Mouse (Mus musculus) gastrocnemius, postnatal 25 days (tissue): ENCODE data around the gene Pcdh15. TPM values are rescaled to one million over a fixed set of nuclear protein-coding genes. Genes with fewer than 3 reads are reported as not detected.

ENCODE experiments used
- DNase-seq: peaks from one replicate; pipeline ENCODE4 v3.0.0; 2022
- total RNA-seq, 2 experiments: library from RNA; stranded (reverse); gene quantifications; 1 replicate in 1 of 2; 2 replicates in 1 of 2; pipeline ENCODE4 v1.2.3; 2021

Gene Pcdh15
- total RNA-seq, 2 experiments from 2014 or later = 0.08 to 0.26 TPM

DNA sequence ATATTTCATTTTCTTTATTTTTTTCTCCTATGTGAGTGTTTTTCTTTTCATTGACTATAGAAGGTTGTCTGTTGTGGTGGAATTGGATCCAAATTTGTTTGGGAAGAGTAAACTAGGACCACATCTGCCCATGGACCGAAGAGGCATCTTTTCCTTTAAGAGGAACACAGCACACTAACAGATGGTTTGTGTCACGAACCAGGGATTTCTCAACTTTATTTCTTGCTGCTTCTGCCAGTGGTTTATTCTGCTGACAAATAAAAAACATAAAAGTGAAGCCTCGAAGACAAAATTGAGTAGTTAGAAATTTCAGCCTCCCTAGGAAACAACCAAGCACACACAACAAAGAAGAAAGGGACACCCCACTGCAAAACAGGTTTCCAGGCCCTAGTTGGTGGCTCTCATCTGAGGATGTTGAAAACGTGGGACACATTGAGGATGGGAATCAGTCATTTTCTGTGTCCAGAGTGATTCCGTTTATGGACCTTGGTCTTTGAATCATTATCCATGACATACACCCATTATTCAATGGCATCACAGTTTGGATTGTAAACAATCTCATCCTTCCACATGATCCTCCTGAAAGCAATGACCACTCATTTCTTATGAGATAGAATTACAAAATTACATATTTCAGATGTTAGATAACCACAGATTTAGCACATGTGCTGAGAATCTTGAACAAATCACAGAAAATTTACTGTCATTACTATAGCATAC, 1206.5 kb downstream of the Pcdh15 start:
- DNase-seq = no peak

DNA sequence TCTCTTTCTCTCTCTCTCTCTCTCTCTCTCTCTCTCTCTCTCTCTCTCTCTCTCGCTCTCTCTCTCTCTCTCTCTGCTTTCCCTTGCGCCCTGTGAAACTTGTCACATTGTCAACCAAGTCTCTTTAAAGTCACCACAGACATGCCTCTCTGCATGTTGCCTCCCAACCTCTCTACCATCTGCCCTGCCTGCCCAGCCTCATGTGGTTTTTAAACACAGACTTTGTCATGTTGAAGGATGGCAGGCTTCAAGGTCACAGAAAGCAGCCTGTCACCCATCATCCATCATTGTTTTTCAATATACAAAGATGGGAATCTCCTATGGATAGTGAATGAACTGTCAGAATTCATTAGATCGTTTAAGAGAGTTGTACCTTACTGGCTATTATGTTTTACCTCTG, 1207.9 kb downstream of the Pcdh15 start:
- no peak for DNase-seq

DNA sequence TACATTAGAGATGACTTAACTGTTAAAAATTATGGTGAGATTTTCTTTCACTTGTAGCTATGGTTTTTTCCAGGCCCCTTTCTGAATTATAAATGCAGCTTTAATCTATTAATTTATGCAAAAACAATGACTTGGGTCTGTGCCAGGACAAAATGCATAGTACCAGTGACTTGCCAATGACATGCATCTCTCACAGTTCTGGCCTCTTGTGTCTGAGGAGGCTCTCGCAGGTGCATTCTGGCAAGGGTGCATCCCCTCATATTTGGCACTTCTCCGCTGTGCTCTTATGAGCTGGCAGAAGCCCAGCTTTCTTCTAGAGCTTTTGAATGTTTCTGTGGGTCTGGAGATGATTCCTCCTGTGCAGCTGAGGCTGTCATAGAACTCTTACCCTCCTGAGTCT, 1216.9 kb downstream of the Pcdh15 start:
- DNase-seq = no peak

DNA sequence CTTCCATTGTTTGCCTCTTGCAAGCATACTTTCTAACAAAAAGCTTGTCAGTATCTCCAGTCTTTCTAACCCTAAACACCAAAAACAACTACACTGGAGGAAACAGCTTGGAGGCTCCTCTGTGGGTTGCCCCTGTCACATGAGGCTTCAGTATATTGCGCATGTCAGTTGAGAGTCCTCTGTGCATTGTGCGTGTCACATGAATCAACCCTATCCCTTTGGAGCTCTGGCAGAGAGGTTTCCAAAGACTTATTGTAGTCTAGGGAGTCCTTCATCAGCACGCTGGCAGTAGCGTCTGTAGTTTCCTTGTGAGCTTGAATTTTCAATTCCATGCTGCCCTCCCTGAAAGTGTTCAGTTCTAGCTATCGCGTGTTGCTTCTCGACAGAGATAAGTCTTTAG, 1236.3 kb downstream of the Pcdh15 start:
- no peak for DNase-seq

DNA sequence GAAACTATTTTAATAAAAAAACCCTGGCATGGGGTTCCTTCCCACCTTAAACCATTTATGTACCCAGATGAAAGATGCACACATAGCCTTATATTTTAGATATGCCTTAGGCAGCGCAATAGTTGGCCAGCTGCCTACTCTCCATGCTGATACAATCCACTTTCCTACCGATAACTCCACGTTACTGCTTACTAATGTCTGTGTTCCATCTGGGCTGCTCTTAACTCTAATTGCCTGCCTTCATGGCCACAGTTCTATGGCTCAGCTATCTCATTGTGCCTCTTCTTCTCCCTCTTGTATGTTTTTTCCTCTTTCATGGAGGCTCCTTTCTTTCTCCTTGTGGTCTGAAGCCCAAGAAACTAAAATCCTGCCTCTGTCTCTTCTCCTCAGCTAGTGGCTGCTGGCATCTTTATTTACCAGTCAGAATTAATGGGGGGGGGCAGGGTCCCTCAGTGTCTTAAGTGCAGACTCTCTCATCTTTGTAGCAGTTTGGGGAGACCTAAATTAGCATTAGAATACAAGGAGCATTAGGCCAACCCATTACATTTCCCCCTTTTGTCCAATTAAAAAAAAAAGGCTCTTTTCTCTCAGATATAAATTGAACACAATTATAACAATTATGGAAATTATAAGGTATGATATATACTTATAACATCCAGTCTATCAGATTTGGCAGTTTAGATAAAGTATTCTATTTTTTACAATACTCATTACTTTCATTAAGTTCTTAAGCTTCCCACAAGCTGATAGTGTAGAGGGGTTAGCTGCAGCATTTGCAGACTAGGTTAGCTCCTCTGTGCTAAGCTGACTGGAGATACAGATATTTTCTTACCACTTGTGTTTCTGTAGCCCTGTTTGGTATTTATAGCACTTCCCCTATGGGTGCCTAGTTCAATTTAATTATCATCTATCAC, 1240.4 kb downstream of the Pcdh15 start:
- no peak for DNase-seq

DNA sequence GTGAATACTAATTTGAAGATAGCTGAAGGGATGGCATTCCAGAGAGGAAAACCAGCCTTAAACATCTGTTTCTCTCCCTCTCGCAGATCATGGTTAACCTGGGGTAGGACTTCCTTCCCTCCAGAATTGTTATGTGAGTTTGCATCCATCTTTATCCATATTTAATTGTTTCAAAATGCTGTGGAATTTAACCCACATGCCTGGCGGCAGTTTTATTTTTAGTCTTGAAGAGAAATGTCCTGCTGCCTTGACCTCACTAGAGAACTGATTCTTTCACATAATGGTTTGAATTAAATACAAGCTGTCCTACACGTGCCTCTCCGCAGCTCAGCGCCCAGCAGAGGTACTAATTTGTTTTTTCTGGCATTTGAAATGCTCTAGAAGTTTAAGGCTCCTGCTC, 1260.4 kb downstream of the Pcdh15 start:
- DNase-seq = no peak

DNA sequence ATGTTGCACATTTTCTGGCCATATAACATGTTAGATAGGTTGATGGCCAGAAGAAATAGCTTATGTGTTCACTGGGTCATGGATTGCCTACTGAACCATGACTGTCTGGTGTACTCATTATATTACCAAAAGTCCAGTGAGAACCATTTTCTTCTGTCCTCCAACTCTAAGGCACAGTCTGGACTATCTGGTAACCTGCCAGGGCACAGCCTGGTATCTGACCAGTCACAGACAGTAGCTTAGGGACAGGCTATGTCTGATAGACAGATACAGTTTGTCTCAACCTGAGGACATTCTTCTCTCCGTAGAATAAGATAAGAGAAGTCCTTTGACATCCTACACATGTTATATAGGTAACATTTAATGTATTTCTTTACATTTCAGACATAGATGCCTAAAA, 1279.6 kb downstream of the Pcdh15 start:
- DNase-seq = no peak

DNA sequence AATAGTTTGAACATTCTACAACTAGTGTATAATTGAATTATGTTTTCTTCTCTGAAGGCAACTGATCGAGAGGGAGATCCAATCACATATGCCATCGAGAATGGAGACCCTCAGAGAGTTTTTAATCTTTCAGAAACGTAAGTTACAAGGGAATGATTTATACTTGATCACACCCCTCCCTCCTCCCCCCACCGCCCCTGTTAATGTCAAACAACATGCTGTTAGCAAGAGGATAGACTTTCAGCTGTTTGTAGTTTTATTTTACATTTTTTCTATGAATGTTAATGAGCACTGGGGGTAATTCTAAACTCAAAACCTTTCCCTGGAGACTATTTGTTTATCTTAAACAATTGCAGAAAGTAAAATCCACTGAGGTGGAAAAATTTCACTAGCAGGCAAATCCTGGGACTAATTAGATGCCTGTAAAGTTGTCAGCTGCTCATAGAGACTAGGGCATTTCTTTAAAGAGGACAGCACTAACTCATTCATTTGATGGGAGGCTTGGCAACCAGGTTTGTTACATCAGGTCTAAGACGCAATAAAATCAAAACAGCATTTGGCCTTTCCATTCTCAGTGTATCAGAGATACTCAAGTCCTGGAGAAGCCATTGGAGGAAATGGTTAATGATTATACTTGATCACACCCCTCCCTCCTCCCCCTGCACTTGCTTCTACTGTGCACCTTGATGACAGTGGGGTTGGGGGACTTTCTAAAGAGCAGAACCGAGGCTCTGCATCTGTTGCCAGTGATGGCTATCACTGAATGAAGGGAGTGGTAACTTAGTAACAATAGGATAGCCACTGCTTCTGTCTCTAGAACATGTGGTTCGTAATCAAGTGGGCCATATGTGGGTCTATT, 1280.4 kb downstream of the Pcdh15 start:
- DNase-seq = no peak

DNA sequence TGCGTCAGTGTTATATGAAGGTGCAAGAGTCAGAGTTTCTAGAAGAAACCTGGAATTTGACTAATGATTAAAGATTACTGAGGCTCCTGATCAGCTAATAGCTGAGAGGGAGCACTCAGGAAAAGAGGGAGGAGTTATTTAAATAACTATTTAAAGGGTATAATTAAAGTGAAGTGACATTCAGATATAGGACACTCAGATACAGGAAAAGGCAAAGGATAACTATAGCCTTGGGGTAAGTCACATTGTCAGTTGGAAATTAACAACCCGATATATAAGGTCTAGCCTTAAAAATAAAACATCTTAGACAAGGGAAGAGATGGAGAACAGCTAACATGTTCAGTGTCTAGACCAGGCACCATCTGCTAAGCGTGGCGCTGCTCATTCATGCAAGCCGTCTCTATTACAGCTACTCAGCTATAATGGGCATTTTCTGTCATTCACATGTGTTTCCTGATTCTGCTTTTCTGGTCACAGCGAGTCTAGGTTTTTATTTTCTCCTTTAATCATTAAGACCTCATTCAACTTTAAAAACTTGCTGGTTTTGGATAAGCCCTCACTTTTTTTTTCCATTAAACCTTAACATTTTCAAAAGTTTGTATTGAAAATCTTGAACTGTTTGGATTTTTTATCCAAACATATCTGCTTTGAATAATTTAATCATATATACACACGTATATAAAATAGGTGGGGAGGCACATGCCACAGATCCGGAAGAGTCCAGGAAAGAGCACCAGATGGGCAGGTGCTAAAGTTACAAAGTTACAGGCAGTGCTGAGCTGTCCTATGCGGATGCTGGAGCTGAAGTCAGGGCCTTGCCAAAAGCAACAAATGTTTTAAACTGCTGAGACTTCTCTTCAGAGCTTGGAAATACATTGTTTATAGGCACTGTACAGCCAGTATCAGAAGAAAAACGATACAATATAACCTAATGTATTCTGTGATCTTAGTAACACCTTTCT, 1288.7 kb downstream of the Pcdh15 start:
- no peak for DNase-seq

DNA sequence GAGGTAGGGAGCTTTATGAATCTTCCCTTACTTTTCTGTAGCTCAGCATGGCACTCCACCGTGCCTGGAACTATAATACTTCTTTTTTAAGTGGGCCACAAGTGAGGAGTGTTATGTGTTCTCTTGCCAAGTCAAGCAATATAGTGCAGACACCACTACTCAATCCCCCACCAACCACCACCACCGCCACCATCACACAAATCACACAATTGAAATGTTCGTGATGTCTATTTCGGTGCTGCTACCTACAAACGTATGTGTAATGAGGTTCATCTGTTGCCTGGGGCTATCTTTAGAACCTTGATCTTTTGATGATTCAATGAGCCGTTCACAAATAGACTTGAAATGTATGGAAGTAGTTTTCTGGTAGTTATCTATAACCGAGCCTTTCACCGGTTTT, 1304.0 kb downstream of the Pcdh15 start:
- no peak for DNase-seq

DNA sequence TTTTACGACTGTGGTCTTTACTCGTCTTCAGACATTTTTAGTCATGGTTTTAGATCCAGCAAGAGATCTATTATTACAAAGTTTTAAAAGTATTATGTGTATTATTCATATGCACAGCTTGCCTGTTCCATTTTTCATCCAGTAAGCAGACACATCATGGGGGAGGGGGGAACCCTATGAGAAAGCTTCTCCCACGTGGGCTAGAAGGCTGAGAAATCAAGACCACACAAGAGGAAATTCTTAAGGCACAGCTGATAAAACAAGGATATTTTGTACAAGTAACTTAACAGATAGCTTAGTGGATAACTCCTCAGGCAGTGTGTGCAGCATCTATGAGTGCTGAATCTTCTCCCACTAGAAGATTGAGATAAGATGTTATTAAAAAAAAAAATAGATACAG, 1314.9 kb downstream of the Pcdh15 start:
- DNase-seq = no peak

DNA sequence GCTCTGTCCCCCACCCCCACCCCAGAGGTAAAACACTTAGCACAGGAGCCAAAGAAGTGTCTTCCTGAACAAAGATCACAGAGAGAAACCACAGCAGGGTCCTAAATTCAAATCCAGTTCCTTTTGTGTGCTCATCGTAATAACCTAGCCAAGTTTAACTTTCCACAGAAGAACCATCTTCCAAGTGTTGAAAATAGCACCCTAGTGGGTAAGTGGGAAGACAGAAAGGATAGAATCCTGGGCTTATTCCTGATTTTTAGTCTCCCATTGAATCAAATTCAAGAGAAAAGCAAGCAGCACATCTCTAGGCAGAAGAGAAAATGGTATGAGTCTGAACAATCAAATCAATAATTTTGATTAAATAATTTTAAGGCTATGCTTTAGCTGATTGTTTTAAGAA, 1315.8 kb downstream of the Pcdh15 start:
- DNase-seq = no peak

DNA sequence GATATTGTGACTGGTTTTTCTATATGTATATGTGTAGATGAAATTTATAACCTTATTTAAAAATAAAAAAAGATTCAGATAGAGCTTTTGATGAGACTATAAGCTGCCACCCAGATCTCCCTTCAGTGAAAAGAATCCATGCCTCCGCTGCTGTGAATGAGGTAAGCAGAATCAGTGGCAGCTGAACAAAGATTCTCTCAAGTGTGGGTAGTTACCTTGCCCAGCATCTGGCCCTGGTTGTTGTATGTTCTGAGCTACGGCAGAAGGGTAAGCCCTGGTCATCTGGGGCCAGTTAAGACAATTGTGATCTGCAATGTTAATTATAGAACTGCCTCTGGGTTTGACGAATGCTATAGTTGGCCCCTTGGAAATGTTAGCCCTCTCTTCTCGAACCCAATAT, 1316.2 kb downstream of the Pcdh15 start:
- no peak for DNase-seq

DNA sequence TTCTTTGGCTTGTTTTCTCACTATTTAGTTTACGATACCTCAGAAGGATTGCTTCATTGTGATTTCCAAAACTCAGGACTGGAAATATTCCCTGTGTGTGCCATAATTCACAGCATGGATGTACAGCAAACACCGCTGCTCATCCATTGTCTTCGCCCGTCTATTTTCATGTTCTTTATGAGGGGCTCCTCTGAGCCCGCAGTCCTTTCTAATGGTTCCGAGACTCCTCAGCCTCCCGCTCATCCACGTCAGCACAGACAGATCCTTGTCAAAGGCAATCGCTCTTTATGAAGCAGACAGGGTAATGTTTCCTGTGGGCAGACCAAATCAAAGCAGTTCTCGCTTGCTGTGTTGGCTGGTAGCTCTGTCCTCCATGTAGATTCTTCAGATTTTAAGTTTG, 1316.8 kb downstream of the Pcdh15 start:
- DNase-seq = no peak

DNA sequence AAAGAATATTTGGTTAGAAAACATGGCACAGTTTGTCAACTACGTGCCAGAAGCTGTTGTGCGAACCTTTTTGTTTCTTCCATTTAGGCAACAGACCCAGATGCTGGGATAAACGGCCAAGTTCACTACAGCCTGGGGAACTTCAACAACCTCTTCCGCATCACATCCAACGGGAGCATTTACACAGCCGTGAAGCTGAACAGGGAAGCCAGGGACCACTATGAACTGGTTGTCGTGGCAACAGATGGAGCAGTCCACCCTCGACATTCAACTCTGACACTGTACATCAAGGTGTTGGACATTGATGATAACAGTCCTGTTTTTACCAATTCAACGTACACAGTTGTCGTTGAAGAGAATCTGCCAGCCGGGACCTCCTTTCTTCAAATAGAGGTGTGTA, 1350.9 kb downstream of the Pcdh15 start:
- DNase-seq = no peak

DNA sequence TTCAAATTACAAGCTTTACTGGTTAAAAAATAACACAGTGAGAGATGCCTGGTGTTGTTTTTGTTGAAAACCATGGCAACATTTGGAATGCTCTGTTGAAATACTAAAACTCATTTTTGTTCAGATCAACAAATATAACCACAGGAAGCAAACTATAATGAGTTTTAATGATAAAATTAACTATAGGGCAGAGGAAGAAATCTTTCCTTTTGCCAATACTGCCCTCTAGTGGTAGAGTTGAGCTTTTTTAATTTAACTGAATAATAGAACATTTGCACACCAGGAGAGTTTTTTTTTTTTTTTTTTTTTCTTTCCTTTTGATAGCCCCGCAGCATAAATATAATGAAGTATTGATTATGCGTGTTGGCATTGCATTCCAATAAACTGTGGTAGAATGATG, 1364.8 kb downstream of the Pcdh15 start:
- no peak for DNase-seq

DNA sequence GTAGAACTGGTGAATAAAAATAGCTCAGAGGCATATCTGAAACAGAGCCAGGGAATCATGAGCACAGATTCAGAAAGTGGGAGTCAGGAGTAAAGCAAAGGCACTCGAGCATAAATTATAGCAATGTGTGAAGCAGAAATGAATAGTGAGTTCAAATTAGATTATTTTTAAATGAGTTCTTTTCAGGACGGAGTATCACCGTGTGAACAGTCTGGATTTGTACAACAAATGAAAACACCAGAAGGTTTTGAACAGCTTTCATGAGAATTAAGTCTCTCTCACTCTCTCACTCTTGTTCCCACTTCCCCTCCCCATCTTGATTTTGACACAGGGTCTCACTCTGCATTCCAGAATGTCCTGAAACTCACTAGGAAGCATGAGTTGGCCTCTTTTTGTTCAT, 1381.6 kb downstream of the Pcdh15 start:
- no peak for DNase-seq

DNA sequence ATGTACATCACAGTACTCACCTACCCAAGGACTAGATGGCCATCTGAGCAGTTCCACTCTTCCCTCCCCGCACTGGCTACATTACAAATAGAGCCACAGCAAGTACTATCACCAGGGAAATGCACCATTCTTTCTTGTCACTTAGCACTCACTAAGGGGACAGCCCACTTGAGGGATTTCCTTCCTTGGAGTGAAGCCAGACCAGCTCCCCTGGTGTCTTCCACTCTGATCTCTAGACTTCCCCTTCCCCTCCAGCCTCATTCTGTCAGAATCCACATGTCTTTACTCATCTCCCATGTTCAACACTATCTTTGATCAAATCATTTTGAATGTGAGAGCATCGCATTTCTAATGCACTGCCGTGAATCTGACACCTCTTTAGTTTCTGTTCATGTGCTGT, 1413.2 kb downstream of the Pcdh15 start:
- no peak for DNase-seq

DNA sequence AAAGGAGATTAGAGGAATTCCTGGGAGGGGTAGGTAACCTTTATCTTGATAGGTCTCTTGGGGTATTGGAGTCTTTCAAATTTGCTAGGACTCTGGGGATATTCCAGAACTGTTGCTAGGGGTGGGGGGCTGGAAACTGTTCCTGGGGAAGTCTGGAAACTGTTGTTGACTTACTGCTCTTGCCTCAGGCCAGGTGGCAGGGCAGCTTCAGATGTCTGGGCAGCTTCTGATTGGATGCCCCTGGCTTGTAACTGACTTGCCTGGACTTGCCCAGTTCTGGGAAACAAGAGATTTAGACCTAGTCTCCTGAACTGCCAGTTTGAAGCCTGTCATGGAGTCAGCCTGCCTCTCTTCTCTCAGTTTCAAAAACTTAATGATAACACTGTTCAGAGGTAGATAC, 1414.6 kb downstream of the Pcdh15 start:
- DNase-seq = no peak

DNA sequence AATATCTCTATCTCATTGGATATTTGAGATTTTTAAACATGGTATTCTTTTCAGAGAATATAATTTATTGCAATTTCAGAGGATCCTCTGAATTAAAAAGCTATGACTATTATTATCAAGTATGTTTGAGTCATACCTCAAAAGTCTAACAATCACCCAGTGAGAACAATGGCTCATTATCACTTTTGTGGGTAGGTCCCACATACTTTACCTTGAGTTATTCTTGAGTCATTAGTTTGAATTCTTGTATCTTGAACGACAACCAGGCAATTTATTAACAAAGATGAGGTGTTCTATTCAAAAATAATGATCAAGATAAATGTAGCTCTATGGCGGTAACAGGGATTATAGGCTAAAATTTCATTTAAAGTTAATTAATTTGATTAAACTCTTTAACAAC, 1439.2 kb downstream of the Pcdh15 start:
- no peak for DNase-seq

DNA sequence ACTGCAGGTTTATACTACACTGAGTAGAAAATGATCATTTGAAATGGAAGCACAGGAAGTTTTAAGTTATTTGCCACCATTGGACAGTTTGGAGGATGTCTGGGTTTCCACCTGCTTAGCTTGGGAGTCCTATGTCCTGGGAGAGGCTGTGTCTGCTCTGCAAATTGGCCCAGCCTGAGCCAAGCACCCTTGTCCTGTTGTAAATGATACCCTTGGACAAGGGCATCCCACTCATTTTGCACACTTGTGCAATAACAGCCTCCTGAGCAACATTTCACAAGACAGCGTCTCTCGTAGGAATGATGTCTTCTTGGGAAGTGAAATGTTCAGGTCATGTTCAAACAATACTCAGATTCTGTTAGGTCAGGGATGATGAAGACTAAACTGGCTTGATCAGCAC, 1456.2 kb downstream of the Pcdh15 start:
- no peak for DNase-seq

DNA sequence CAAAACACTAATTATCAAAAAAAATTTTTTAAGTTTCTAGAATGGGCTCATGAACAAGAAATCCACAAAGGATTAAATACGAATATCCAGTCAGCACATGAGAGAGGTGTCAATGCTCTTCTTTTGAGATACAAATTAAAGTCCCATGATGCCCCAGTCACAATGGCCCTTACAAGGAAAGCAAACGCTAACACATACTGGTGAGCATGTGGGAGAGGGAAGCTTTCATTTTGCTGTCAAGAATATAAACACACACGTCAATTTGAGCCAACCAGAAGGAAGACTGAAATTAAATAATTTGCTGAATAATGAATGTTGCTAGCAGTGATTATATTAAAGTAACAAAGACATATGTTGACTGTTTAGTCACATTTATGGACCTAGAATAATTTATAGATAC, 1470.5 kb downstream of the Pcdh15 start:
- DNase-seq = no peak
